Mouse (Mus musculus) skeletal muscle tissue, postnatal 0 days (tissue): ENCODE results near the gene Zwint. TPM values are rescaled to one million over a fixed set of nuclear protein-coding genes. Genes with fewer than 3 reads are reported as not detected.

Source experiments
- polyA plus RNA-seq: library from polyadenylated mRNA; unstranded; fragments of >200 nt; fragmentation: Nextera tagmentation; extraction: Ambion mirVana; gene quantifications from 2 replicates; pipeline ENCODE4 v1.2.1, GENCODE M21; 2015

Gene Zwint
- polyA plus RNA-seq: 98.9 and 113 TPM in 2 replicates

DNA sequence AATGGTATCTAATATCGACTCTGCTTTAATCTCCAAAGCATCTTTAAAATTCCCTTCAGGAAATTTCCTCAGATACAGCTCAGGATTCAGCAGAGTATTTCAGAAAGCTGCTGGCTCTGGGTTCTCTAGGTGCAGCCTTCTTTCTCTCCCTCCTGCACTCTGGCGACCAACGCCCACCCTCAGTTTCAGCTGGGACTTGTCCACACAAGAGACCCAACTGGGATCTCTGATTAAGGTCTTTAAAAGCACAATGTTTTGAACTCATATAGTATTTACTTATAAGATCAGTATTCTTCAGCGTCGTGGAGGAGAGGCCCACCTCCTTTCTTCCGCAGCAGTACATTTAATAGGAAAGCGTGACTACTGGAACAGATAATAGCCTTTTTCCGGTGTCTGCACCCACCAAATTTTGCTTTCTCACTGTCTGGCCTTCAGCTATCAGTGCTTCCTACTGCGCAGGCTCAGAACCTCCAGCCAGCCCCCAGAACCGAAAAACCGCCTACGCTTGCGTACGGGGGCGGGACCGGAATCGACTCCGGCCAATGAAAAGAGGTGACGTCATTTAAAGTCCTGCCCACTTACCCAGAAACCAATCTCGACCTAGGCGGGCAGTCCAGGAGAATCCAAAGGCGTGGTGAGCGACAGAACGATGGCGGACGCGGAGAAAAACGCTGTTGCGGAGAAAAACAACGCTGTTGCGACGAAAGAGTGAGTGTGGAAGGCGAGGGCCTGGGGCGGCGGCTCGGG is at the start of gene Zwint:
Gene Zwint, plus strand, starts transcription at position 576 of the 747 bp plus-strand sequence.

